Comparison of ENCODE assay signal across 14 mouse cellular contexts in genomic region chr11:5898531-5898930, GRCm38 (mm10). TPM values are rescaled to one million over a fixed set of nuclear protein-coding genes. Genes with fewer than 3 reads are reported as not detected.
DNase-seq lines count a peak whose midpoint lies in the region; ATAC-seq and TF ChIP-seq lines count a peak whose summit lies in the region.
"Had no signal": no experiment of that assay in that cellular context is flagged by ENCODE, and none has a peak within 500 bp of the region (broad histone marks: within the 10 kb centered on the region; RNA-seq: fewer than 3 reads in every experiment).

Myl7 (minus strand) TSS chr11:5898782.

- no peaks in the 10 kb centered on the region for H3K36me3 ChIP-seq in liver, postnatal 0 days (replicated peaks; ENCODE audit: insufficient read depth, low read length)
- H3K36me3 ChIP-seq in MEL (ENCODE audit: control insufficient read depth in 1 of 2, insufficient read depth in 2 of 2, low read length in 2 of 2): no peaks in the 10 kb centered on the region
- H3K36me3 ChIP-seq in heart, embryonic 16.5 days (ENCODE audit: control insufficient read depth, insufficient read depth): no peaks in the 10 kb centered on the region
- no peaks in the 10 kb centered on the region for H3K36me3 ChIP-seq in liver, embryonic 12.5 days
- H3K36me3 ChIP-seq: forebrain, embryonic 12.5 days; midbrain, embryonic 15.5 days had no signal

- TF ChIP-seq RAD21 in MEL (IDR thresholded peaks at IDR 0.05; ENCODE audit: low read depth, low read length): no peak

- H3K27ac ChIP-seq in liver, postnatal 0 days (ENCODE audit: low read depth): no peak within 1 kb of the TSS
- H3K27ac ChIP-seq in MEL (ENCODE audit: control insufficient read depth, low read depth, low read length): no peak within 1 kb of the TSS
- H3K27ac ChIP-seq in heart, embryonic 16.5 days (ENCODE audit: low read length): peak within 1 kb of the TSS; percentile 80
- H3K27ac ChIP-seq in liver, embryonic 12.5 days: no peak within 1 kb of the TSS
- H3K27ac ChIP-seq: forebrain, embryonic 12.5 days; hindbrain, postnatal 0 days; midbrain, embryonic 15.5 days had no signal

- no peak for TF ChIP-seq CTCF in liver, postnatal 0 days (IDR thresholded peaks at IDR 0.05; ENCODE audit: low read depth)
- no peak for TF ChIP-seq CTCF in MEL (IDR thresholded peaks at IDR 0.05 in 2 of 3, conservative IDR thresholded peaks at IDR 0.05 in 1 of 3; ENCODE audit: control insufficient read depth in 1 of 3, insufficient read depth in 1 of 3, low read depth in 2 of 3, low read length in 3 of 3, poor library complexity in 1 of 3, severe bottlenecking in 1 of 3)

- H3K79me2 ChIP-seq in MEL (ENCODE audit: control insufficient read depth, insufficient read depth, low read length, poor library complexity): no peaks in the 10 kb centered on the region

- no peak within 1 kb of the TSS for H3K9ac ChIP-seq in liver, postnatal 0 days (replicated peaks)
- H3K9ac ChIP-seq in MEL (ENCODE audit: control insufficient read depth, low read depth, low read length, poor library complexity, severe bottlenecking): no peak within 1 kb of the TSS
- H3K9ac ChIP-seq in heart, embryonic 16.5 days (ENCODE audit: low read length): peak within 1 kb of the TSS; percentile 76
- peak within 1 kb of the TSS; percentile 45 for H3K9ac ChIP-seq in liver, embryonic 12.5 days
- H3K9ac ChIP-seq: forebrain, embryonic 12.5 days; midbrain, embryonic 15.5 days had no signal

- no peaks in the 10 kb centered on the region for H3K9me3 ChIP-seq in liver, postnatal 0 days (ENCODE audit: low read length)
- H3K9me3 ChIP-seq in MEL (replicated peaks; ENCODE audit: insufficient read depth, low read length): no peaks in the 10 kb centered on the region
- no peaks in the 10 kb centered on the region for H3K9me3 ChIP-seq in heart, embryonic 16.5 days (replicated peaks; ENCODE audit: control insufficient read depth, low read length)
- H3K9me3 ChIP-seq in liver, embryonic 12.5 days (replicated peaks): no peaks in the 10 kb centered on the region
- H3K9me3 ChIP-seq: forebrain, embryonic 12.5 days; midbrain, embryonic 15.5 days had no signal

- WGBS in liver, postnatal 0 days (ENCODE audit: insufficient replicate concordance): 48% methylated on average over 5 of the region's 5 CpGs
- WGBS in heart, embryonic 16.5 days: 33% methylated on average over 5 of the region's 5 CpGs
- 21% methylated on average over 5 of the region's 5 CpGs for WGBS in liver, embryonic 12.5 days (ENCODE audit: insufficient replicate concordance)

- DNase-seq in liver: peak; percentile 57
- no peak for DNase-seq in liver, postnatal 0 days
- DNase-seq in MEL (ENCODE audit: low read depth, low spot score): peak; percentile 32
- no peak for DNase-seq in layer of hippocampus, postnatal 14 days (ENCODE audit: low spot score in 2 of 2)
- no peak for DNase-seq in urinary bladder, adult 18-20 months (ENCODE audit: low spot score in 2 of 2)
- no peak for DNase-seq in gastrocnemius, postnatal 10 days
- DNase-seq: adrenal gland, adult 2 months; layer of hippocampus, postnatal 36 days had no signal

- 0 out of 4 replicates have a peak, but pooled peaks of 1 of the 2 experiments have one; percentile 29 for TF ChIP-seq POLR2A in MEL (IDR thresholded peaks at IDR 0.05; ENCODE audit: control insufficient read depth in 1 of 2, insufficient read depth in 1 of 2, low read depth in 1 of 2, low read length in 2 of 2, poor library complexity in 1 of 2)

- H3K27me3 ChIP-seq in liver, postnatal 0 days (ENCODE audit: insufficient read depth, low read length): peaks cover 46% of the 10 kb centered on the region
- H3K27me3 ChIP-seq in MEL (ENCODE audit: control insufficient read depth in 1 of 2, insufficient read depth in 2 of 2, low read length in 2 of 2): peaks cover 0 to 5% of the 10 kb centered on the region in 2 experiments; a peak in 2 of 4 replicates
- 0 out of 2 replicates have a peak, but pooled peaks cover 2% of the 10 kb centered on the region for H3K27me3 ChIP-seq in heart, embryonic 16.5 days (ENCODE audit: control insufficient read depth, insufficient read depth, low read length)
- H3K27me3 ChIP-seq in liver, embryonic 12.5 days (replicated peaks): peaks cover 82% of the 10 kb centered on the region

- ATAC-seq in liver, postnatal 0 days: no peak
- ATAC-seq in heart, embryonic 16.5 days (replicated peaks; ENCODE audit: extremely low read depth, insufficient read depth, low FRiP score): peak; percentile 56
- ATAC-seq in liver, embryonic 12.5 days: peak; percentile 66; the same call in 1 of the 2 replicates
- ATAC-seq: CD4-positive, CD25-positive, alpha-beta regulatory T cell, adult 4 months; hindbrain, postnatal 0 days; midbrain, embryonic 15.5 days had no signal

- TF ChIP-seq EP300 in liver, postnatal 0 days (IDR thresholded peaks at IDR 0.05; ENCODE audit: low read depth): no peak
- TF ChIP-seq EP300 in MEL (IDR thresholded peaks at IDR 0.05; ENCODE audit: low read depth in 1 of 2, low read length in 2 of 2): no peak

- H3K4me1 ChIP-seq in liver, postnatal 0 days (ENCODE audit: insufficient read depth): peaks cover 4% of the 10 kb centered on the region; the same call in 1 of the 2 replicates
- no peaks in the 10 kb centered on the region for H3K4me1 ChIP-seq in MEL (ENCODE audit: control insufficient read depth in 1 of 2, insufficient read depth in 2 of 2, low read length in 2 of 2)
- peaks cover 28% of the 10 kb centered on the region for H3K4me1 ChIP-seq in heart, embryonic 16.5 days (ENCODE audit: control insufficient read depth, insufficient read depth, low read length)
- H3K4me1 ChIP-seq in liver, embryonic 12.5 days: peaks cover 52% of the 10 kb centered on the region

- H3K4me2 ChIP-seq in liver, postnatal 0 days (ENCODE audit: low read depth, low read length): no peak within 1 kb of the TSS
- H3K4me2 ChIP-seq in heart, embryonic 16.5 days (ENCODE audit: low read depth, low read length): peak within 1 kb of the TSS; percentile 63
- H3K4me2 ChIP-seq in liver, embryonic 12.5 days: peak within 1 kb of the TSS; percentile 34
- H3K4me2 ChIP-seq: midbrain, embryonic 15.5 days had no signal

- H3K4me3 ChIP-seq in liver, postnatal 0 days (ENCODE audit: low read depth, low read length): no peak within 1 kb of the TSS
- no peak within 1 kb of the TSS for H3K4me3 ChIP-seq in MEL (ENCODE audit: control insufficient read depth in 1 of 2, insufficient read depth in 1 of 2, low read depth in 2 of 2, low read length in 2 of 2)
- peak within 1 kb of the TSS; percentile 49 for H3K4me3 ChIP-seq in heart, embryonic 16.5 days (ENCODE audit: low read length)
- H3K4me3 ChIP-seq in liver, embryonic 12.5 days: no peak within 1 kb of the TSS
- H3K4me3 ChIP-seq: forebrain, embryonic 12.5 days; midbrain, embryonic 15.5 days had no signal

TF ChIP-seq in MEL, 35 proteins besides CTCF, POLR2A, EP300 and RAD21:
- no peak for TF ChIP-seq POLR2AphosphoS5 (IDR thresholded peaks at IDR 0.05; ENCODE audit: borderline replicate concordance, low read depth, low read length)
- no peak for TF ChIP-seq NELFE (IDR thresholded peaks at IDR 0.05; ENCODE audit: low read depth, low read length)
- no peak for TF ChIP-seq HCFC1 (IDR thresholded peaks at IDR 0.05; ENCODE audit: low read depth, low read length)

RNA-seq across cellular contexts. Expression of gene Myl7, which starts in this region (rescaled TPM):
- polyA plus RNA-seq in liver, postnatal 0 days (2015; fragmentation: Nextera tagmentation; extraction: Ambion mirVana): 2.4 and 2.6 TPM in 2 replicates
- not detected in 2 replicates for total RNA-seq in MEL (2012; rRNA removed)
- polyA plus RNA-seq in MEL (2012; ENCODE audit: insufficient read depth in 1 of 2, insufficient read length in 2 of 2, low read depth in 1 of 2, low replicate concordance in 2 of 2, missing spikeins in 1 of 2): not detected
- polyA plus RNA-seq in heart, embryonic 16.5 days (2015; fragmentation: Nextera tagmentation; extraction: Ambion mirVana): 3,470 and 5,161 TPM in 2 replicates
- 21.8 and 22.5 TPM in 2 replicates for polyA plus RNA-seq in liver, embryonic 12.5 days (2016; fragmentation: Nextera tagmentation; extraction: Ambion mirVana)
- total RNA-seq in layer of hippocampus, postnatal 14 days (2021): not detected
- total RNA-seq in gastrocnemius, postnatal 10 days (2021): not detected
- total RNA-seq: adrenal gland, adult 2 months; hindbrain, postnatal 0 days; layer of hippocampus, postnatal 36 days had no signal
- polyA plus RNA-seq: CD4-positive, CD25-positive, alpha-beta regulatory T cell, adult 4 months; hindbrain, postnatal 0 days; midbrain, embryonic 15.5 days had no signal

Comparison
In these comparisons a context has a peak if more than half of its experiments do, and no peak if none do; other contexts are left out.
1. RNA of gene Myl7 (polyA plus RNA-seq): 3,470 to 5,161 TPM in heart, embryonic 16.5 days; 21.8 to 22.5 TPM in liver, embryonic 12.5 days, 2.4 to 2.6 TPM in liver, postnatal 0 days and not detected in MEL; every median in the first group is over 100 times any median in the second.
2. H3K9ac ChIP-seq: peak in heart, embryonic 16.5 days (single experiment) and liver, embryonic 12.5 days (single experiment); none in liver, postnatal 0 days (single experiment) and MEL (single experiment).
3. Peak in DNase-seq in MEL; RNA of the gene not detected or under 1 TPM.